Mouse (Mus musculus) spleen, adult 2 months (tissue): Measurements from ENCODE around the gene Arl2bp. TPM values are rescaled to one million over a fixed set of nuclear protein-coding genes. Genes with fewer than 3 reads are reported as not detected.

Experiments
- DNase-seq, 2 experiments: peaks; one replicate each; pipeline versions ENCODE4 v3.0.0 to v3.0.0-alpha.2; 2012 to 2021; ENCODE audit warnings: low spot score in 2 of 2, low read depth in 1 of 2
- H3K27ac ChIP-seq: fragments of 200-500 bp; 2 replicates; pipeline ENCODE4 v1.5.1; 2012; ENCODE audit warnings: low read length, inconsistent platforms; ENCODE audit not compliant: insufficient read depth
- H3K27me3 ChIP-seq: fragments of 200-500 bp; 2 replicates; pipeline ENCODE4 v1.6.1; 2012; ENCODE audit warnings: mild to moderate bottlenecking, moderate library complexity, low read length, inconsistent platforms; ENCODE audit not compliant: control insufficient read depth, insufficient read depth
- H3K36me3 ChIP-seq: fragments of 200-500 bp; 2 replicates; pipeline ENCODE4 v1.6.1; 2012; ENCODE audit warnings: mild to moderate bottlenecking, low read length, inconsistent platforms; ENCODE audit not compliant: control insufficient read depth, insufficient read depth
- H3K4me1 ChIP-seq: fragments of 200-500 bp; 2 replicates; pipeline ENCODE4 v1.6.1; 2011; ENCODE audit warnings: inconsistent platforms; ENCODE audit not compliant: control insufficient read depth, insufficient read depth, insufficient read length
- H3K4me3 ChIP-seq: fragments of 200-500 bp; 2 replicates; pipeline ENCODE4 v1.5.1; 2011; ENCODE audit warnings: mild to moderate bottlenecking, inconsistent platforms; ENCODE audit not compliant: insufficient read depth, insufficient read length; ENCODE audit errors: extremely low read depth
- CTCF ChIP-seq: fragments of 200-500 bp; IDR thresholded peaks from 2 replicates; pipeline ENCODE4 v1.5.1; 2011; ENCODE audit warnings: mild to moderate bottlenecking, inconsistent platforms; ENCODE audit not compliant: insufficient read depth, insufficient read length, insufficient replicate concordance; ENCODE audit errors: extremely low read depth
- POLR2A ChIP-seq: fragments of 200-500 bp; IDR thresholded peaks from 2 replicates; pipeline ENCODE4 v1.6.1; 2011; ENCODE audit warnings: low read depth, low read length, inconsistent platforms
- WGBS: fragments of 180-500 bp; shearing (Covaris S2); methylation state at CpG from one replicate; pipeline ENCODE4 v1.1.7; 2018; 5-methylcytosine and 5-hydroxymethylcytosine counted together
- polyA plus RNA-seq: library from polyadenylated mRNA; depleted of rRNA; stranded (reverse); fragments of >200 nt; gene quantifications from 2 replicates; pipeline ENCODE4 v1.2.3, GENCODE M21; 2012

The Arl2bp gene
- polyA plus RNA-seq, 1 experiment = 50.2 TPM

DNA sequence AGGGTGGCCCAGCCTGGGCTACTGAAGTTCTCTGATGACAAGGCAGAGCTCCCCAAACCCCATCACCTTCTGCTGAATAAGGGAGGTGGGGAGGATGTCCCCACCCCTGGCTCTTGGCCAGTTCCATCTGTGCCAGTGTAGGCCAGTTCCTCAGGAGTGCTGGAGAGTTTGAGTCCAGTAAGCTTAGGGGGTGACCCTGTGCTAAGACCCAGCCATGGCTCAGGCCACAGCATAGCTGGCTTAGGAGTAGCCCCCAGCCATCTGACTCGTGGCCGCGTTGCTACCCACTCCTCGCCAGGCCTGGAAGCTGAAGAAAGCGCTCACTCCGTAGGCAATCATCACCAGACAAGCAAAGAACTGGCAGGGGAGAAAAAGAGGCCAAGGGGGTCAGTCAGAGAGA, 9.5 kb downstream of the Arl2bp start:
- DNase-seq = no peak
- Histone ChIP-seq H3K27me3 (no peaks in the 10 kb centered on the region), H3K27ac (no peak overlapping the region), H3K4me1 (no peaks in the 10 kb centered on the region), H3K36me3 (peaks cover 23% of the 10 kb centered on the region), H3K4me3 (no peak overlapping the region)
- no peak for TF ChIP-seq CTCF
- TF ChIP-seq POLR2A = no peak
- WGBS = 96% methylated on average over 6 of the region's 6 CpGs

DNA sequence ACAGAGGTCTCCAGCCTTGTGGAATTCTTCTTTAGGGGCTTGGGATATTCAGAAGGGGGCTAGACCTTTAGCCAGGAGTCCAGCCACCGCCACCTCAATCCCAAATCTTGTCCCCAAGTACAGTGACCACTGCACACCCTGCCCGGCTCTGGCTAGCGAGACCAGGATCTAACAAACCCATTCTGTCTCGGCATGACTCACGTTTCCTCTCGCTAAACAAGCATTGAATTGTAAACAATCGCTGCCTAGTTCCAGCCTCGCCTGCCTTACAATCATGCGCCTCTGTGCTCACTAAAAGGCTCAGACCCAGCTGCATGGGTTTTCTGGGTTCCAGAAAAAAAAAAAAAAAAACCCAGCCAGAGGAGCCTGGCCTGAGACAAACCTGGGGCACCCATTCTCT, 12.2 kb downstream of the Arl2bp start:
- H3K4me1 ChIP-seq = no peaks in the 10 kb centered on the region
- H3K36me3 ChIP-seq = peaks cover 3% of the 10 kb centered on the region
- DNase-seq = no peak
- H3K4me3 ChIP-seq = no peak overlapping the region
- TF ChIP-seq POLR2A (no peak), CTCF (no peak)
- WGBS = 70% methylated on average over 9 of the region's 9 CpGs
- no peak overlapping the region for H3K27ac ChIP-seq
- no peaks in the 10 kb centered on the region for H3K27me3 ChIP-seq

- DNase-seq = no peak
- H3K36me3 ChIP-seq = no peaks in the 10 kb centered on the region
- WGBS = 88% methylated on average over 3 of the region's 3 CpGs
- no peaks in the 10 kb centered on the region for H3K27me3 ChIP-seq
- no peaks in the 10 kb centered on the region for H3K4me1 ChIP-seq
- no peak overlapping the region for H3K4me3 ChIP-seq
- TF ChIP-seq CTCF = no peak
- no peak for TF ChIP-seq POLR2A
- no peak overlapping the region for H3K27ac ChIP-seq
These were observed 14.0 kb downstream of the Arl2bp start for GRCm38 (mm10) chr8:94680414-94680813.

DNA sequence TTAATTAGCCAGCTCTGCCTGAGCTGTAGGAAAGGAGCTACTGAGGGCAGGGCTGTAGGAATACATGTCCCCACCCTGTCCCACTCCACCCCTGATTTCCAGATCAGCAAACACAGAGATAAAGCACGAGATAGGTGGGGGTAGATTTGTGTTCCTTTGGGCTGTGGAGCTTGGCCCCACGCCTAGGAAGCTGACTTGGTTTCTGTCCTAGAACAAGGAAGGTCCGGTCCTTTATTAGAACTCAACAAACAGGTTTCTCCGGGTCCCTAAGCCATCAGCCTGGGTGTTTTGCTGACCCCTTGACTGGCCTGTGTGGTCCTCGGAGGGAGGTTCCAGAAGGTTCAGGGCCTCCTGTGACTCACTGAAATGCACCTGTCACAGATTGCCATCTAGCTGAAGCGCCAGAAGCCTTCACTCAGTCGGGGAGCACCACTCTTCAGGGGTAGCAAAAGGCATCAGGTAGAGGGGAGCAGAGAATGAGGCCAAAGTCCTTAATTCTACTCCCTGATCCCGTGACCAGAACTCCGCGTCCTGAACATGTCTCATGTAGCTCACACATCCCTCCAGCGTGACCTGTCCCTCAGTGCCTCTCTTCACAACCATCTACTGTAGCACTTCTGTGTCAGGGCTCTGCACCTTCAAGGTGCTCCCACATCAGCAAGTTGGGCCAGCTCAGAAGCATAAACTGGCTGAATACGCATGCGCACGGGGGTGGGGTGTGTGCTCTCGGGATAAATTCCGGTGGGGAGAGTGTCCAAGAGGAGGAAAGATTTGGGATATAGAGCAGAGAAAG, 16.5 kb downstream of the Arl2bp start:
- whole genome bisulfite sequencing = 89% methylated on average over 16 of the region's 16 CpGs
- no peaks in the 10 kb centered on the region for H3K27me3 ChIP-seq
- H3K4me3 ChIP-seq = no peak overlapping the region
- H3K4me1 ChIP-seq = no peaks in the 10 kb centered on the region
- no peak overlapping the region for H3K27ac ChIP-seq
- no peaks in the 10 kb centered on the region for H3K36me3 ChIP-seq
- no peak for TF ChIP-seq POLR2A
- no peak for TF ChIP-seq CTCF
- DNase-seq = no peak

DNA sequence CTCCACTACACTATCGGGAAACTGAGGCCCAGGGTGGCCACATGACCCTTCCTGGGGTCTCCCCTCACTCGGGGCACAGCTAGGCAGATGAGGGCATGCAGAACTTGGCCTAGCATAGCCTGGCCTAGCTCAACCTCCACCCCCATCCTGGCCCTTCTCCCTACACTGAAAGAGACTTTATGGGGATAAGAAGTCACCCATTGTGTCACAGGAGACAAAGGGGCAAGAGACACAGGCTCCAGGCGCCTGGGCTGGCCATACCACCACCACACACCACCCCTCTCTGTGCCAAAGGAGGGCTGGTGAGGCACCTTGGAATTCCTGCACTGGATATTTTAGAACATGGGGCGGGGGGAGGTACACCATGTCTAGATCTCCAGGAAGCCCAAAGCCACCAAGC, 17.9 kb downstream of the Arl2bp start:
- WGBS = 91% methylated on average over 4 of the region's 4 CpGs
- no peaks in the 10 kb centered on the region for H3K4me1 ChIP-seq
- no peaks in the 10 kb centered on the region for H3K27me3 ChIP-seq
- DNase-seq = no peak
- H3K36me3 ChIP-seq = no peaks in the 10 kb centered on the region
- no peak overlapping the region for H3K4me3 ChIP-seq
- H3K27ac ChIP-seq = no peak overlapping the region
- TF ChIP-seq CTCF (no peak), POLR2A (no peak)

DNA sequence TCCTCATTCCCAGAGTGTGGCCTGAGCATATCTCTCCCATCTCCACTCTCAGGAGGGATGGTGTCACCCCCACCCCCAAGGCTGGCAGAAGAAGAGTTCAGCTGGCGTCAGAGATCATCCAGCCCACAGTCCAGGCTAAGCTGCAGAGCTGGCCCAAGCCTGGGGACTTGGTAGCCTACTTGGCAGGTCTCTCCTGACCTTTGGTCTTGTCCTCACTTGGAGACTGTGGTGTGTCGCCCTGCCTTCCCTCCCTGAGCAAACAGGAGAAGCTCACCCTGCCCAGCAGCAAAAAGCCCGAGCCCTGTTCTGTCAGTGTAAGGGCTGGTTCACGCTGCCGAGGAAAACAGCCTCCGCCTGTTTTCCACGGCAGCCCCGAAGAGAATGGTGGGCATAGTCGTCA, 19.6 kb downstream of the Arl2bp start:
- Histone ChIP-seq H3K36me3 (no peaks in the 10 kb centered on the region), H3K27me3 (no peaks in the 10 kb centered on the region), H3K27ac (no peak overlapping the region), H3K4me1 (no peaks in the 10 kb centered on the region), H3K4me3 (no peak overlapping the region)
- WGBS = 86% methylated on average over 9 of the region's 9 CpGs
- TF ChIP-seq POLR2A (no peak), CTCF (no peak)
- DNase-seq = no peak

GRCm38 (mm10) chr8:94694701-94695100, 28.3 kb downstream of the Arl2bp start:
- TF ChIP-seq POLR2A (no peak), CTCF (no peak)
- 24% methylated on average over 6 of the region's 6 CpGs for WGBS
- Histone ChIP-seq H3K27me3 (peaks cover 12% of the 10 kb centered on the region), H3K4me3 (no peak overlapping the region), H3K27ac (no peak overlapping the region), H3K4me1 (peaks cover 8% of the 10 kb centered on the region), H3K36me3 (no peaks in the 10 kb centered on the region)
- no peak for DNase-seq
